Mouse (Mus musculus) cortical plate, adult 2 months (tissue): ENCODE results near the gene Txn2.

ENCODE experiments used
- CTCF ChIP-seq: fragments of 200-500 bp; IDR thresholded peaks from 2 replicates; pipeline ENCODE4 v1.5.1; 2011; ENCODE audit warnings: mild to moderate bottlenecking, control low read depth, low read length; ENCODE audit not compliant: insufficient read depth; ENCODE audit errors: extremely low read depth
- POLR2A ChIP-seq: fragments of 200-500 bp; IDR thresholded peaks from 2 replicates; pipeline ENCODE4 v1.6.1; 2011; ENCODE audit warnings: mild to moderate bottlenecking, low read length, control low read depth; ENCODE audit not compliant: insufficient read depth; ENCODE audit errors: extremely low read depth

GRCm38 (mm10) chr15:77949061-77949460 is 20.3 kb upstream of the Txn2 start:
- no peak for TF ChIP-seq CTCF
- no peak for TF ChIP-seq POLR2A
